Mouse (Mus musculus) urinary bladder, postnatal 4 days (tissue): ENCODE data around the gene Nrn1.

Experiments
- DNase-seq, 2 experiments: peaks; one replicate each; pipeline ENCODE4 v3.0.0; 2021 to 2022; ENCODE audit warnings: low spot score in 2 of 2

Nrn1 gene

DNA sequence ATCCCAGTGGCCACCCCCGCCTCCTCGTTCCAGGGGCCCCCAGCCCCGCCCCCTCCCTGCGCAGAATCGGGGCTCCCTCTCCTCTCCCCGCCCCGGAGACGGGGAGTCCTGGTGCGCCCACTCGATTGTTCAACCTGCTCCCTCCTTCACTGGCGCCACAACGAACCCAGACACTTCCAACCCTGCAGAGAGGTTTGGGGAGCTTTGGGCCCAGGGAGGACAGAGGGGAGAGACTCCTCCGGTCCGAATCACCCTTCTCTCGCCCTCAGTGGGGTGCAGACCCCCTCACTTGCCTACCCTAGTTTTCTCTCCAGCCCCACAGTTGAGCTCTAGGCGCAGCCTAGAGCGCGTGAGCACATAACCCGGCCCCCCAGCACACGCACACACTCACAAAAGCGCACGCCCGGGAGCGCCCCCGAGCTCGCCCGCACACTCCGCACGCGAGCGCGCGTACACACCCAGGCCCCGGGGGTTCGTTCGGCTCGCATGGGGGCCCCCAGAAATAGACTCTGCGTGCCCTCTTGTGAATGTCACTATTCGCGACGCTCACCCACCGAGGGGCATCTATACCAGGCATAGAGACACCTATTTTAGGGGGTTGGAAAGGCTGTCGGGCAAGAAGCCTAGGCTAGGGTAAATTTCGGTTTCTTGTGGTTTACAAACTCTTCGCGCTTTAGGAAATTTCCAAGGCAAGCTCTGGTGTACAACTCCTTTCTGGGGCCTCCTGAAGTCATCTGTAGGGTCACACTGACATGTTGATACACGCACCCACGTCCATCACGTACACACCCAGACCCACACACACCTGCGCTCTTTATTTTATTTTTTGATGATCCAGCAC, at the start of gene Nrn1:
TSS of gene Nrn1 (minus strand) at position 401 of the 841 bp plus-strand sequence.
- DNase-seq: no peak

DNA sequence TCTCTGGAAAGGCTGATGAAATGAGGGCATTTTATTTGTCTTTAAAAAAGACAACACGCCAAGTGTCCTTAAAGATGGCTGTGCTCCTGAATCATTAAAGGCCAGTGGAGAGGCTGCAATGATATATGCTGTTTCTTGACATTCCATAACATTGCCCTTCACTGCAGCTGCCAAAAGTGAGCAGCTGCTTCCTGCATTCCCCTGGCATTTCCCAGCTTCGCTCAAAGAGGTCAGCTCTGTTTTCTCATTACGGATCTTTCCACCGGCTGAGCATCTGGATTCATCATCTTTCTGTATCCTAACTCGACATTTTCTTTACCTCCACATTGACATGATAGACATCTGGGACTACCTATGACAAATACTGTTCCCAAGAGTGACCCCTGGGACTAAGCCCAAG, 44.7 kb upstream of the Nrn1 start:
- DNase-seq: no peak

DNA sequence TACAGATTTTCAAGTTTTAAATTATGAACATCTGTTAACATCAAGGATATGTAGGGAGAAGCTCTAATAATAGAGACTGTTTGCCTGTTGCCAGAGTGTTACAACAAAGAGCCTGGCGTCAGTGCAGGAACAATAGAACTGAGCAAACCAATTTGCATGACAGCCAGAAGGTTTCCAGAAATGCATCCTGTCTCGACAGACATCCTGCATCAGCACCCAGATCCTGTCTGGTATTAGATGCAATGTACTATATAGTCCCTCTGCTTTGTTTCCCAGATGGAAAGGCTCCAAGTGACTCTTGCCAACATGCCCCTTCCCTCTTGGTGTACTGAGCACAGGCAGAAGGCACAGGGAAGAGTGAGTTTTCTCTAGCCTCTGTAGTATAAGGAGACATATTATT, 31.9 kb upstream of the Nrn1 start:
- no peak for DNase-seq

- no peak for DNase-seq
Observed at GRCm38 (mm10) chr13:36751861-36752260, 16.9 kb upstream of the Nrn1 start.

GRCm38 (mm10) chr13:36750056-36750455, 15.1 kb upstream of the Nrn1 start:
- DNase-seq: no peak

GRCm38 (mm10) chr13:36736619-36736996, 1.7 kb upstream of the Nrn1 start:
- DNase-seq: no peak

DNA sequence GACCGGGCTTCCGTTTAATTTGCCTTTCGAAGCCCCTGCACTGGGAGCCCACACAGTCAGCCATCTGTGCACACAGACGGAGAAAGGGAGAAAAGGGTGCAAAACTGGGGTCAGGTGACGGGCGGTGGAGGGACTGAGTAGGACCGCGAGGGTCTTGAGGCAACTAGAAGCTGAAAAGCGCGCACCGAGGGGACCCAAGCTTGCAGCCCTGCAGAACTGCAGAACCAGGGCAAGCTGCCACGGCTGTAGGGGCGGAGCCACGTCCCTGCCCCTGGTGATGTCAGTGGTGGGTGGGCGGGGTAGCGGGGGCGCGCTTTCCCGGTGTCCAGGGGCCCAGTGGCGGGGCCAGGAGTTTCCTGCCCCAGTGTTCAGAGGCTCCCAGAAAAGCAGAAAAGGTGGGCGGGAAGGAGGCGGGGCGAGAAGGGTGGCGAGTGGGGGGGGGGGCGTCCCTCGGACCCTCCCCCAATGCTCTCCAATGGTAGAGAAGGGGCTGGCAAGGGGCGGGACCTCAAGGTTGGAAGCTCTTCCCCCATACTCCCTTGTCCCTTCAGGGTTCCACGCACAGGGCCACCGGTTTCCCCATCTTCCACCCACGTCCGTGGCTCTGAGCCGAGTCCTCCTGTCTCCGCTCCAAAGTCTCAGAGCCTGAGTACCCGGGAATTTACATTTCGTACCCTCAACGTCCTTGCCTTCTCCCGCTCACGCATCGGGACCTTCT, 1.1 kb upstream of the Nrn1 start:
- peak in 1 of 2 experiments; percentile 53 for DNase-seq

DNA sequence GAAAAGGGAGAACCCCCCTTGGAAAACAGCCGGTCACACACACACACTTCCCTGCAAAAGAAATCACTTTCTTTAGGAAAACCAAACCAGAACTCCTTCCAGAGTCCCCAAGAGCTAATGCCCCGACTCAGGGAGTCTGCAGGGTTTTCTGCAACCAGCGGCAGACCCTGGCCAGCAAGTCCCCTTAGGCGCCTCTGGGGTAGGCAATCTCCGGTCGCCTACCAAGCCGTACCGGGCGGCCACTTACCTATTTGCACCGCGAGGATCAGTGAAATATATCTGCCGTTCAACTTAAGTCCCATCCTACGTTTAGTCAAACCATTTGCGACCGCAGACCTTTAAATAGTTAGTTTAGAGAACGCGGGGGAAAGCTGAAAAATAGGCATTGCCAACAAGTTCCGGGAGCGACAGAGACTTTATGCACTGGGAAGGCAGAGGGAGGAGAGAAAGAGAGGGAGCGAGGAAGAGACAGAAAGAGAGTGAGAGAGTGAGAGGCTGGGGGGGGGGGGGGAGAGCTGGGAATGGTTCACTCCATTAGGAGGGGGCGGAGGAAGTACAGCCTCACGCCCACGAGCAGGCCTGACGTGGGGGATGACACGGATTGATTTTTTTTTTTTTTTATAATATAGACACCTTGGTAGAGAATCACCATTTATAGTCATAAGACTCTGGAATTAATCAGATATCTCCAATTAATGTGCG, 791 bp downstream of the Nrn1 start:
- DNase-seq: no peak

DNA sequence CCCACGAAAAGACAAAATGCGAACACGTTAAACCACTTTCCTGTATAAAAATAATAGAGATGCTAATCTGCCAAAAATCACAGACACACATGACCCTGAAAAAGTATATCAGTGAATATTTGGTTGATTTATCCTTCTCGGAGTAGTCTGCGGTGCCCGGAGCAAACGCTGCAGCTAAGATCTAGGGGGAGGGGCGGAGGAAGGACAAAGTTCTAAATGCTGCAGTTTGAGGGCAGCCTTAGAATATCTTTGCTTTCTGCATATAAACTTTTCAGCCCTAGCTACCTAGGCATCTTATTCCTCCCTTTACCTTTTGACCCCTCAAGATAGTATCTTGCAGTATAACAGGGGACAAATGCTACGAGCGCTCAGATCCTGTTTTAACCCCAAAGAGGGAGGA, 1.4 kb downstream of the Nrn1 start:
- no peak for DNase-seq

DNA sequence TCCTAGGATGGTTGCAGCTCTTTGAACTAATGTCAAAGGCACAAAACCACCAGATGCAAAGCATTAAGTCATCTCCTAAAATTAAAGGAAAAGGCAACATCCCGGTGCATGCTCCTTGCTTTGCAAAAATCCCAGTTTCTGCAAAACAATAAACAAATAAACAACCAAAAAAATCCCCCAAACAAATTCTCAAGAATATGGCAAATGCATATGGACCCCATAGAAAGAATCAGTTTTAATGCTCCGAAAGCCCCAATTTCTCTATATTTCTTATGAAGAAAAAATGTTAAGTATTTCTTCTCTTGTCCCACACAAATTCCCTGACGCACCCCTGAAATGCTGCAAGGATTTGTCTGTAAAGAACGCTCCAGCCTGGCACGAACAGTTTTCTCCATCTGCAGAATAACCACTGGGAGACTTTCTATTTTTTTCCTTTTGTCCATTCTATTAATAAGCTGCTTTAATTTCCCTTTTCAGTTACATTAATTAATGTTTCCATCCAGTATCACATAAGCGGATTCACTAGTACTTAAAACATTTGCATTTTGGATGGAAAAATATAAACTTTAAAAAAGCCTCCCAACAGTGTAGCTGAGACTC, 1.9 kb downstream of the Nrn1 start:
- no peak for DNase-seq

DNA sequence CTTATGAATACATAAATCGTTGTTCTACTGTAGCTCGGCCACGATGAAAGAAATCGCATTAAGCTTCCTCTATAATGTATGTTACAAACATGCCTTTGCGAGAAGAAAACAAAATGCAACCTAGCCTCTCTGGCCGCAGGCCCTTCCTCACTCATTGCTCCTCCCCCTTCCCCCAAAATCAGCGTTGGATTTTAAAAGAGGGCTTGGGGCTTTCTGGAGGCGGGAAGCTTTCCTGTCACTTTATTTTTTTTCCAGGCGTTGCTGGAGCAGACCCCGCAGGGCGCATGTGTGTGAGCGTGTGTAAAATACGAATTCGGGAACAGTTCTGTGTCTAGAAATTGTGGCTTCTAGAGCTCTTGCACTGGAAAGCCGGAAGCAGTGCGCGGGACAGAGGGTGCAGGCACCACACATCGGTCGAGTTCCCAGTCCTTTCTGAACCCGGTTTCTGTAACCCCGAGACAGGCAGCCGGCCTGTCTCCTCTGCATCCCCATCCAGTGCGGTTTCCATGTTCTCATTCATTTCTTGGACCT, 2.9 kb downstream of the Nrn1 start:
- no peak for DNase-seq

DNA sequence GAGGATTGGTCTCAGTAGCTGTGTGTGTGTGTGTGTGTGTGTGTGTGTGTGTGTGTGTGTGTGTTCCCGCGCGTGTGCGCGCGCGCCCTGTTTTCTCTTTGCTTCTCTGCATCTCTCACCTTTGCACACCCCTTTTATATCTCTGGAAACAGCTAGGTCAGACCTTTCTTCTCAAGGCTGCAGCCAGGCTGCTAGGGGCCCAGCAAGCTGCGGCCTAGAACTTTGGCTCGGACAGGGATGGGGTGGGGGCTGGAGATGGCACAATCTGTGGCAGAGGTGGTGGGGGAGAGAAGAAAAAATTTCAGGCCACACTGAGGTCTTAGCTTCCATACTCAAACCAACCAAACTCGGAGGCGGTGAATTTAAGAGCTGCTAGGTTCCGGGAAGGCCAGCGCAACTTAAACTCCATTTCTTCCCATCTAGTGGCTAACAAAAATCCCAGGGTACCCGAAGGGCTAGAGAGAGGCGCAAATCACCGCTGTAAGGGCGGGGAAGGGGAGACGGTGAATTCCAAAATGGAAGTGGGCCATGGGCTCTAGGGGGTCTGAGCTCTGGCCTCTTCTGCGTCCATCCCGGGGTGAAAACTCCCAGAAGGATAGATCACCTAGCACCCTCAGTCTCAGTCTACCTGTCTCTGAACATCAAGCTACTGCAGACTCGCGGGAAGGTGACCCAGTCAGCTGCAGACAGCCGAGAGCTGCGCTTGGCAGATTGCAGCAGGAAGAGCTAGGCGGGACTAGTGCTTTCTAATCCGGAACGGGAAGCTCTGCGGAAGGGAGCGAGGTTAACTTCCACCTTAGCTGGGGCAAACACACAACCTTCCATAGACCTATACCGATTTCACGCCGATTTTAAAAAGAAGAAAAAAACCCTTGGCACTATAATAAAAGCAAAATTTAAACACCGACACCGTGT, 3.7 kb downstream of the Nrn1 start:
- no peak for DNase-seq

GRCm38 (mm10) chr13:36730341-36730761, 4.6 kb downstream of the Nrn1 start:
- no peak for DNase-seq

- DNase-seq: no peak
Observed at GRCm38 (mm10) chr13:36729731-36730340, 5.1 kb downstream of the Nrn1 start.

DNA sequence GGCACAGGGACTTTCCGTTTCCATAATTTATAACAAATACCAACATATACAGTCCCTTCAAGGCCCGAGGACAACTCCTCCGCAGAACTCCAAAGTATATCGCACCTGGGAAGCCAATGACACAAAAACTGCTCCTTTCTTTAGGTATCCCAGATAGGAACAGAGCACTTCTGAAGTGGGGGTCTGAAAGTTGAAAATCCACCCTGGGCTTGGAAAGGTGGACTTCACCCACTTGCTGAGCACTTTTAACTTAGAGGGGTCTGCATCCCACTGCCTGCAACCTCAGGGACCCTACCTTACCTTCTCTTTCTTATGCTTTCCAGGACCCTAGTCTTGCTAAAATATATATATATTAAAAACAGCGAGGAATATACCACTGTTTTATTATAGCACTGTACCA, 6.4 kb downstream of the Nrn1 start:
- DNase-seq: no peak

DNA sequence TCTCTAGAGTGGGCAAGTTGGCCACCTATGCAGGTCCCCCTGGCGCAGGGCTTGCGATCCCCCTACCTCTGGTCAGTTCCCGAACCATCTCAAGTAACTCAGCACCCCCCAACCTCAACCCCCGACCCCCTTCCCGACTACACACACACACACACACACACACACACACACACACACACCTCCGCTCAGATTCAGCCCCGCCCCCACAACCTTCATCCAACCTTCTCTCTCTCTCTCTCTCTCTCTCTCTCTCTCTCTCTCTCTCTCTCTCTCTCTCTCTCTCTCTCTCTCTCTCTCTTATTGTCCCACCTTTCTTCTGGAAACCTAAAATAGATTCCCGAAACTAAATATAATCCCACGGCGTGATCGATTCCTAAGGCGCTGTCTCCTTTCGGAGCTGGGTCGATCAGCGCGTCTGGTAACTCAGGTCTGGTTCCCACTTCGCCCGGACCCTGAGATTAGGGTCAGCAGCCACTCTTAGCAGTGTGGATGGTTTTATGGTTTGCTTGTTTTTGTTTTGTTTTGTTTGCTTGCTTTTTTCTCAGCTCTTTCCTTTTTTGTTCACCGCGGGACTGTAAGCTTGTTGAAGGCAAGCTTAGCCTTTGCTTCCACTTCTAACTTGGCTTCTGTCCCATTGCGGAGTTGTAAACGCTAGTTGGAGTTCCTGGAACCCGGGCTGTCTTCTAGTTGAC, 7.0 kb downstream of the Nrn1 start:
- DNase-seq: no peak

DNA sequence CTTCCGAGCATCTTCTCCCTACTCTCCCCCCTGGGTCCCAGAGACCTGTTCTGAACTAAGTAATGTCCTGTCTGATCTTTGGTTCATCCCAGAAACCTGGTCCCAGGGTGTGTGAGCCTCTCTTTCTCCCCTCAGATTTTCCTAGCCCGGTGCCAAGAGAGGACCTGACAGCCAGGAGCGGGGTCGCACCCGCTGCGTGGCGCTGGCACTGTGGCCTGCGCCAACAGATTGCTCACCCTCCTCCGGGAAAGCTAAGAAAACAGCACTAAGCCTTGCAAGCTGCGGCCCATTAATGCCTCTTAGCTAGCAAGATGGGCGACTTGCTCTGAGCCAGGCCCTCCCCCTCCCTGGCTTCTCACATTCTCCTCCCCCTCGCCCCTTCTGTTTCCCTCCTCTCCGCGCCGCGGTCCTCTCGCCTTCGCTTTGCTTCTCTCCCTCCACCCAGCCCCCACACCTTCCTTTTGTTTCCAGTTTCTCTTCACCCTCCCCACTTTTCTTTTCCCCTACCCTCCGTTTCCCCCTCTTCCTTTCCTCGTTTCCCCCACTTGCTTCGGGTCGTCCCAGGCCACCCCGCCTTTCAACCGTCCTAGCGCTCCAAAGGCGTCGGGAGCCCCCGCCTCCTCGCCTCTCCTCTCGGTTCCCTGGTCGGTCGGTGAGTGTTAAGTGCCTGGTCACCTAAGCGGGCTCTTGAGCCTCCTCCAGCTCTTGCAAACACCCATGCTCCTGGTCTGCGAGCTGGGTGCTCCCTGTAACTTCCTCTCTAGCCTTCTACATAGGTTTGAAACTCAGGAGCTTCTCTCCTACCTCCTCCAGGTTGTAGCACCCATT, 7.8 kb downstream of the Nrn1 start:
- DNase-seq: no peak

GRCm38 (mm10) chr13:36726551-36726950, 8.4 kb downstream of the Nrn1 start:
- no peak for DNase-seq

GRCm38 (mm10) chr13:36725881-36726280, 9.1 kb downstream of the Nrn1 start:
- no peak for DNase-seq
